Mouse (Mus musculus): ENCODE measurements at regions not wholly inside any gene's neighbourhood (a gene's known extent, or its start where the extent isn't known, plus 50 kb on each side); places are given as distances from the start of the nearest gene placed in this dataset.

DNA sequence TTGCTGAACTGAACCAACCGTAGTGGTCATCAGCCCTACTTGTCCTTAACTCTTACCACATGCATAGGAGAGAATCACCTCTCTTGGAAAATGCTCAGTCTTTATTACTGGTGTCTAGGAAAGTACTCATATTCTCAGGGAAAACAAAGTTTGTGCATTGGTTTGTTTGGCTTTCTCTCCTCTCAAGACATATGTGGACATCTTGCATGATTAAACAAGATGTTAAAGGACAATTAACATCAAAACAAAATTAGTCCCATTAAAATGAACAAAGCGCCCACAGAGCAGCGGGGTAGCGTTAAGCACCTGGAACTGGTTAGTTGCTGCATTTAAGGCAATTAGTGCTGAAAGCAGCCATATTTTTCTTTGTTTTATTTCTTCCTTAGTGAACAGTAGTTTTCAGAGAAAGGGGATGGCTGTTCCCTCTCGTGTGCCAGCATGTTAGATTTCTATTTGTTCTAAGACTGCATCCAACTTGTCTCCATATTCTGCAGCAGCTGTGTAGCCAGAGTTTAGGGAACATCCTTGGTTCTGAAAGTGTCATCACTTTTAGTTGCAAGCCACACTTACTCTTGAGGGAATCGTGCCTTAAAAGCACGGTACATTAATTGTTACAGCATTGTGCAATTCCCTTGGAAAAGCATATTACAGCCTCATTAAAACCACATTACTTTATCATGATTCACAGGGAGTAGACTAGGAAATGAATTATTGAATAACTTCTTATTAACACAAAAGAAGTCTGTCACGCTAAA lies 137.7 kb downstream of the Ube2u start:
- no peak for DNase-seq

DNA sequence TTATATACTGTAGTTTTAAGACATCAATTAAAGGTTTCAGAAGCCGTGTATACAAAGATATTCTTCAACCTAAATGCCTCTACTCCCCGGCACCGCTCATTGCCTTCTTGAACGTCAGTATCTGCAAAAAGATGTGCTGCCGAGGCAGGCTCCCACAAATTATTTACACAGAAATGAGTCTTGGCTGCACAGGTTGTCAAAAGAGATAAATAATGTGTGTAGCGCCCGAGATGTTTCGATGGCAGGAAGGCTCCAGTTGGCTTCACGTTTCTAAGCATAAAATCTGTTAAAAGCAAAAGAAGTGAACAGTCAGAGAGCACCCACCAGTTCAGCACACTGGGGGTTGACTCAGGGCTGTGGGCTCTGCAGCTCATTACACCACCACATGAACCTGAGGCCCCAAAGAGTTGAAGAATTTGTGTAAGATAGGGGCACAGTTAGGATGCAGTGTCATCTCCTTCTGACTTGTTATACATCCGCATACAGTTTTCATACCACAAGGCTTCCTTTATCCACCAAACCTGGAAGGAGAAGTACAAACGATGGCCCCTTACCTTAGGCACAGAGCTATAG lies 138.4 kb downstream of the Ube2u start:
- no peak for DNase-seq

DNA sequence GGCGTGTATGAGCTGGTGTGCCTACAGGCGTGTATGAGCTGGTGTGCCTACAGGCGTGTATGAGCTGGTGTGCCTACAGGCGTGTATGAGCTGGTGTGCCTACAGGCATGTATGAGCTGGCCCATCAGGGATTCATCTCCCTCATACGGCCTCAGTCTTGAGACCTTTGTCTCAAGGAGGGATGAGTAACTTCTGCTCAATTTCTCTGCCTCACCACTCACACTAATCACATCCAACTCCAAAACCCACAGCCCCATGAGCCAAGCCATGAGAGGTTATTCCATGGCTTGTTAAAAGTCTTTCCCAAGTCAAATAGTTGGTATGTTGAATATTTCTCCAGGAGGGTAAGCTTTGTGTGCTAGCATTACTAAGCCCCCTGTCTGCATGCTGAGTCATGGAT lies 146.0 kb downstream of the Ube2u start:
- DNase-seq, result no peak

DNA sequence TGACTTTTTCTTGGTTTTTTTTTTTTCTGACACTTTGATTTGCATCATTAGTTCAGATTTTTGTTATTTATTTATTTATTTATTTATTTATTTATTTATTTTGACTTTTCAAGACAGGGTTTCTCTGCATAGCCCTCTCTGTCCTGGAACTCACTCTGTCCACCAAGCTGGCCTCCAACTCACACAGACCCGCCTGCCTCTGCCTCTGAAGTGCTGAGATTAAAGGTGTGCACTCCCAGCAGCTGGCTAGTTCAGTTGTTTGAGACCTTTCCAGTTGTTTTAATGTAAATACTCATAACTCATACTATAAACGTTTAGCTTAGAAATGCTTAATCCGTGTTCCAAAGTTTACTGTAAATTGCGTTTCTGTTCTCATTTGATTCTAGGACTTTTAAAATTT lies 147.9 kb downstream of the Ube2u start:
- DNase-seq, result no peak

DNA sequence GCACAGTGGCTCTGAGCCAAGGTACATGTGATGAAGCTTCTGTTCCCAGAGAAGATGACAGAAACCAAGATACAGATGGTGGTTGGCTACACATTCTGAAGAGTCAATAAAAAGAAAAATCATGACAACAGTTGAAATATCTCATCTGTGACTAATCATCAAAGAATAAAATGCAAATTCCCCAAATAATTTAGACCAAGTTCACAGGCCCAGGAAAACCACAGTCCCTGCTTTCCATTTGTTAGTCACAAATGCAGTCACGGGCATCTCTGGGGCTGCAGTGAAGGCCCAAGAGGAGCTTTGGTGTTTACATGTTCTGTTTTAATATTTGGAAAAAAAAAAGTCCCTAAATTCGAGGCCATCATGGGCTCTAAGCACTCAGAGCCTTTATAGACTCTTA lies 142.1 kb upstream of the Cachd1 start:
- DNase-seq, result no peak

DNA sequence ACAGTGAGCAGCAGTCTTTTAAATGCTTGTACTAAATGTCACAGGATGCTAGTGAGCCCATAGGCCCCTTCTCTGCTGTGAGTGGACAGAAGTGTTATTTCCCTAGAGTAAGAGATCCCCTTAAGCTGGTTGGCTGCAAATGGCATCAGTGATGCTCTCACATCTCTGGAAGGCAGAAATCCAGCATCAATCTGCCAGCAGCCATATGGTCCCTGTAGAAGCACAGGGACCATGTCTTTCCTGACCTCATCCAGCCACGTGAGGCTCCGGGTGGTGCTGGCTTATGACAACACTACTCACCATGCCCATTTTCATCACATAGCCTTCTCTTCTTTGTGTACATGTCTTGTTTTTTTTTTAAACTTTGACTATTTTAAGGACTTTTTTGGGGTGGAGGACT lies 138.9 kb upstream of the Cachd1 start:
- DNase-seq, result no peak

DNA sequence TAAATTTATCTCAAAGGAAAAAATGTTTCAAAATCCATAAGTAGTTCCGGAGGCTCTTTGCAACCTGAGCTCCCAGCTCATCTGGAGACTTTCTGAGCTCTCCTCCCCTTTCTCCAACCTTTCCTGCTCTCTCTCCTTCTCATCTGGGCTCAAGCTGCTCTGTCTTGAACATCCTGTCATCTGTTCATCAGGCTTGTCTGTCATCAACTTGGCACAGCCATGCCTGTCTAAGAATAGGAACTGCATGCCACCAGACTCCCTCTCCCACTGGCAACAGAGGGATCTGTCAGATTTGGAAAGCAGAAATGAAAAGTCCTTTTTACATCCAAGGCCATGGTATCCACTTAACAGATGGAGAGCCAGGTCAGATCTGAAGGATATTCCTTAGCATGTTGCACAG lies 115.3 kb upstream of the Cachd1 start:
- DNase-seq, result no peak

DNA sequence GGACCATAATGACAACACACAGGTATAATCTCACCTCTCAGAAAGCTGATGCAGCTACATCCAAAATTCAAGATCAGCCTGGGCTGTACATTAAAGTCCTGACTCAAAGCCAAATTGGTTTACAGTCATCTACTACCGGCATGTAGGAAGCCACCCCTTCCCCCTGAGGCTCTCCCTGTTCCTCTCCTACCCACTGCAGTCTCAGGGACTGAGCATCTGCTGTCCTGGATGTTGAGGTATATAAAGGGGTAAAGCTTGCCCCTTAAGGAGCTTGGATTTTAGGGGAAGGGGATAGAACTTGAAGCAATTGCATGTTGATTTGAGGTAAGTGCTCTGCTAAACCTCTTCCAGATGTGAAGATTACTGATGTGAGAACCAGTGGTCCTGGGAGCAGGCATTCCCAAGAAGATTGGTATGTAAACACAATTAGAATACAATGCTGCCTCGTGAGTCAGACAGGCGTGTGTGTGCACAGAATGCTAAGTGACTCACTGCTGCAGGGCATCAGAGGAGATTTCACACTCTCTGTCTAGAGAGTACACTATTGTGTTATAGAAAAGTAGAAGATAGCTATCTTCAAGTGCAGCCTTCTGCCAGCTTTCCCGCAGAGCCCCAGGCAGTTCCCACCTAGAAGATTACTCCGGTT lies 111.7 kb upstream of the Cachd1 start:
- DNase-seq, result no peak

DNA sequence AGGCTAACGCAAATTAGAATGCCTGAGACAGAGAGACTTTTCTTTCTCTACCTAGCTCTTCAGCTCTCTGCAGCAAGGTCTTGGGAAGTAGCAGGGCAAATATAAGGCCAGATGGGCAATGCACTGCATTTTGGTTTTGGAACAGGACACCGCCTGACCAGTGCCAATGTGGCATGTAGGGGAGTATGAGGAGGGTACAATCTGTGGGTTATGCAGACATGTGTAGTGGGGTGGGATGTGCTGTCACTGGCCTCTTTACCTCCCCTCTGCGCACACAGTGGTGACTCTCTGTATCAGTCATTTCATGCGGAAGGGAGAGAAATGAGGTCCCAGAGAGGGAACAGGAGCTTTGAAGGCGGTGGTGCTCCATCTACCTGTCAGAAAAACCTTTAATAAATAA lies 105.9 kb upstream of the Cachd1 start:
- no peak for DNase-seq

DNA sequence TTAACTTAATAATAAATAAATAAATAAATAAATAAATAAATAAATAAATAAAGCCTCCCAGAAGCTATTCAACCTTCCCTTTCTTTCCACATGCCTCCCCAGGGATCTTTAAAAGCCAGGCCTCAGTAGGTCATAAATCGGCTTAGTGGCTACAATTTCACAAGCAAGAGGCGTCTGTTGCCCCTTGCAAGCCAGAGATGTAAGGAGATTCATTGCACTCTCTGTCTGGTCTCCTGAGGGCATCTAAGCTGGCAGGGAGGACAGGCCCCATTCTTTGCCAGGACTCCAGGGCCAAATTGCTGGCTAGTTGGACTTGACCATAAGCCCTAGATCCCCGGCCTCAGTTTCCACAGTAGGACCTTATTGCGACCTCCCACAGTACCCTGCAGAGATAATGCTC lies 101.6 kb upstream of the Cachd1 start:
- DNase-seq, result peak; percentile 21

DNA sequence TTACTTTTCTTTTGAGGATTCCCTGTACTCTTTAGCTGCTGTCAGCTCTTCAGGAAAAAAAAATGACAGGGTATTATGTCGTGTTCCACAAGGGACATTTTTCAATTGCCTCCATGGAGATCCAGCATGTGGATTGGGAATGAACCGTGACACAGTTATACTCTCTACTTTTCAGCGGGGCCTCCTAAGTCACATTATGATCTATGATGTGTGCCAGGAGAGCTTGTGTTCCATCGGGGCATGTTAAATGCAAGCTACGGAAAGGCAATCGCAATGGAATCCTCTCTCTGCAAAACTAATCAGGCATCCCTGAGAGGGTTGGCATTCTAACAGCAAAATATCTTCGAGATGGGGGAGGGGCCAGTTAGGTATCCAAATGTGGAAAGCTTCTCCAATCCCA lies 92.7 kb upstream of the Cachd1 start:
- no peak for DNase-seq

DNA sequence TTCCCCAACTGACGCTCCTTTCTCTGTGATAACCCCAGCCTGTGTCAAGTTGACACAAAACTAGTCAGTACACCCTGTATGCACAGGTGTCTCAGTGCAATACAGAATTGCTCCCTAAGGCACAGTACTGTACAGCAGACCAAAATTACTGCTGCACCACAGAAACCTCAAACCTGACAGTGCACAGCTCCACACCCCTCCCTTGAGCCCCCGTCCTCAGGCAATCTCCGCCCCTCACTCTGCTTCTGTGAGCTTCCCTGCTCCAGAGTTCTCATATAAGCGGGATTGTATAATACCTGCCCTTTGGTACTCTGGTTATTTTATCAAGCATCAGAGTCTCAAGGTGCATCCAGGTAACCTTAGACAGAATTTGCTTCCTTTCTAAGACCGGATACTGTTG lies 76.5 kb upstream of the Cachd1 start:
- no peak for DNase-seq

DNA sequence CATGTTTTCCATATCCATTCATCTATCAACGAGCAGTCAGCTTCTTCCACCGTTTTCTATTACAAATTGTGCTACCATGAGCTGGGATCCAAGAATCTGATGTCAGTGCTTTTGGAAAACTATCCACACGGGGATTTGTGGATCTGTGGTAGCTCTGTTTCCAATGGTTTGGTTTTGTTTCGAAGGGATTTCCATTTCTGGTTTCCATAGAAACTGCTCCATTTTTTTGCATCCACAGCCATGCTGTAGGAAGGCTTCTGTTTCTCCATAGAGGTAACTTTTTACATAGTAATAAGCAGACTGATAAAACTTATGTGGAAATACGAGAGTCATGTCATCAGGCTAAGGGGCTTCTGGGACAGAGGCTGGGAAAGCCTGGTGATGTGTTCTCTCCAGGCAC lies 76.1 kb upstream of the Cachd1 start:
- no peak for DNase-seq

DNA sequence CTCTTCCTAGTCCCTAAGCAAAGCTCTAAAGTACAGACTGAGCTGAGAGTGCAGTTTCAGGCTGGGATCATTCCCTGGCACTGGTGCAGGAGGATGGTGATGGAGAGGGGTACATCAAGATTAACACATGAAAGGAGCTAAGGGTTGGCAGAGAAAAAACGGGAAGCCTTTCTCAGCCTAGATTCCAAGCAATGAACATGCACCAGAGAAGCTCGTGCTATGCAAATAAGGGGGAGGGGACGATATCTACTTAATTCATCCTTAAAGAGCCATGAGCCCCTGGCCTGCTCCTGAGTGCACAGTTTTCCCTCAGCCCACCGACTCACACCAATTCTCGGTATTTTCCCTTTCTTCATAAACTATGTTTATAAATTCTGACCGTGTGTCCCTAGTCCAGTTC lies 70.5 kb upstream of the Cachd1 start:
- DNase-seq, result no peak

DNA sequence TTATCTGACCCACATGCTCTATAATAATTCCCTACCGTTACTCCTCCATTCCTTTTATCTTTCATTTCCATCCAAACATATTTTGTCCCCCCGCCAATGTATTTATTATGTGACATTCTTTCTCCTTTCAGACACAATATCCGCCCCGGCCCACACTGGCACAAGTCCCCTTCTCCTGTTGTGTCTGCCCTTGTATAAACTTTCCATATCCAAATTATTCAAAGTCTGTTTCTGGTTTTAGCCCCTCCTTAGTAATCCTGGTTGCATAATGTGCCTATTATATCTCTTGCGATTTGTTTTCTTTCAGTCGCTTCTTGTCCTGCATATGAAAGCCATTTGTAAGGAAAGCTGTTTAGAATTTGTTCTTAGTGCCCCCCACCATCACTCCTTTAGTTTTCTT lies 69.3 kb upstream of the Cachd1 start:
- DNase-seq, result no peak

DNA sequence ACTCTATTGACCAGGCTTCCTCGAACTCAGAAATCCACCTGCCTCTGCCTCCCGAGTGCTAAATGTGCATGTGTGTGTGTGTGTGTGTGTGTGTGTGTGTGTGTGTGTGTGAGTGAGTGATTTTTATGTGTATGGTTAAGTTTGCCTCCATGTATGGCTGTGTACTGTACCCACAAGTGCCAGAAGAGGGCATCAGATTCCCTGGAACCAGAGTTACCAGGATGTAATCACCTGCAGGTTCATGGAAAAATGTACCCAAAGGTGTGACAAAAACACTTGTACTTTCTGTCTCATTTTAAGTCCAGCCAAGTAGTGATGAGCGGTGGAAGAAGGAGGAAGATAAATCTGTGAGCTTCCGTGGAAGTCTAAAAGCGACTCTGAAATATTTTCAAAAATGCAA lies 68.2 kb upstream of the Cachd1 start:
- DNase-seq, result no peak

DNA sequence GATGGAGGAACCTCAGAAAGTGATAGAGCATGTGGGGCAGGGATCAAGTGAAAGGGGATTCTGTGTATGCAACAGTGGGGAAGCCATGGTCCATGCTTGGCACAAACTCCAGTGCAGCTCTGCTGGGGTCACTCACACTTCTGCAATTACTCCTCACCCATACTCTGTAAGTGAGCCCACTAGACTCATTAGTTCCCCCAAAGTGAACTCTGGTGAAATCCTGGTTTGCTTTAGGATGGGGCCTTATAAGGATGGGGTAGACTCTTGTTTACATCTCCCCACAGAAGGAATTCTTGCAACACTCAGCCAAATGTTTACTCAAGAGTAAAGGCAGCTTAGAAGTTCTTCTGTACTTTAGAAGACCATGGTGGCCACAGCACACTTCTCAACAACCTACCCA lies 62.2 kb upstream of the Cachd1 start:
- DNase-seq, result no peak

DNA sequence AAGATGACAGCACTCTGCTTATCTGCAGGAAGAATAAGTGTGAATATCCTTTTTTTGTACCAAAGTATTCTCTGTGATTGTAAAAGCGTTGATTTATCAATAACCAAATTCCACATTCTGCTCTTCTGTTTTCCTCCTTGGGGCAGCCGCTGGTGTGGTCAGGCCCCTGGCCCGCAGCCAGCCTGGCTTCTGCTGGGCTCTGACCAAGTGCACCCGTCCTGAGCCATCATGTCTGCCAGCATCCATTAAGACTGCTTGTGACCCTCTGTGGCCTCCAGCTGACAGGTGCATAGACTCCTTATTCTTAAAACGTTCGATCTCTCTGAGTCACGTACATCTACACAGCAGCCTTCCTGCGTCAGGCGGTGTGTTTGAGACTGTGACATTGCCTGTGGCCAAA lies 58.9 kb upstream of the Cachd1 start:
- DNase-seq, result no peak

DNA sequence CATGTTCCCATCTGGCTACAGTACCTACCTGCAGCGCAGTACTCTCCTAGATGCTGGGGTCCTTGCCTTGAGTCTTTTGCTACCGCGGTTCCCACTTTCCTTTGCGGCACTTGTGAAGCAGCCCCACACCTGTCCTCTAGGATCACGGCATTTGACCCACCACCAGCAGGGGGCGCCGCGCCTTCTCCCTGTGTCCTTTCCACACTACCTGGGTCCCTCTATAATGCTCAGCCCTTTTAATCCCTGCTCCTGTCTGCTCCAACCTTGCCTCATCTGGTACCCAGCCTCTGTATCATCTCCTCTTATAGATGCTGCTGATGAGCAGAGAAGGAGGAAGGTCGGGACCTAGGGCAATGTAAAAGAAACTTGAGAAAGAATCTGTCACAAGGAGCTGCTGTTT lies 53.9 kb upstream of the Cachd1 start:
- peak; percentile 55 for DNase-seq

DNA sequence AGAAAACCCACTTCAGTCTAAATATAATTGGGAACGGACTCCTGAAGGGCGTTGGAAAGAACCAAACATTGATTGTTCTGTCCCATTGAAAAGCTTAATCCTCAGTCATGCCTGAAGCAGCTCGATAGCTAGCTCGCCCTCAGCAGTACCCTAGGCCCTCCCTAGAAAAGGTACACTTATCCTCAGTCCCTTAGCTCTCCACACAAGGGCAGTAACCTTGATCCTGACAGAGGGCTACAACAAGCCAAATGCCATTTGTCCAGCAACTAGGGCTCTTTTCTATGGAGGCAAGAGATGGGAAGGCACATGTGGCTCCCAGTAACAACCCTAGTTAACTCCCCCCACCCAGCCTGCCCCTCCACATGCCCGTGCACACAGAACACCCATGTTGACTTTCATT lies 53.4 kb upstream of the Cachd1 start:
- no peak for DNase-seq

DNA sequence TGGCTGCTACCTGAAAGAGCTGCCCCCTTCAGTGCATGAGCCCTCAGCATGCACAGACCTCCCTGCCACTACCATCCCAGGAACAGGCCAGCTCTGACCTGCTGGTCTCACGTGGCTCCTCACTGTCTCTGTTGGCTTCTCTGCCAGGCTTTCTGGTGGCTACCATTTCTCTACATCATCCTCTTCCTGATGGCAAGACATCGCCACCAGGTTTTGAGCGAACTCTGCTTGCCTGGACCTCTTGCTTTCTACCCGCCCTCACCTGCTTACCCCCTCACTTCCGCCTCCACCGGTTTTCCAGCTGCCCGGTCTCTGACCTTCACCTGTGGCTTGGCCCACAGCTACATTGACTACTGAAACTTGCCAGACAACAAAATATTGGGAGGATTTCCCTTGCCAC lies 50.7 kb upstream of the Cachd1 start:
- DNase-seq, result no peak

DNA sequence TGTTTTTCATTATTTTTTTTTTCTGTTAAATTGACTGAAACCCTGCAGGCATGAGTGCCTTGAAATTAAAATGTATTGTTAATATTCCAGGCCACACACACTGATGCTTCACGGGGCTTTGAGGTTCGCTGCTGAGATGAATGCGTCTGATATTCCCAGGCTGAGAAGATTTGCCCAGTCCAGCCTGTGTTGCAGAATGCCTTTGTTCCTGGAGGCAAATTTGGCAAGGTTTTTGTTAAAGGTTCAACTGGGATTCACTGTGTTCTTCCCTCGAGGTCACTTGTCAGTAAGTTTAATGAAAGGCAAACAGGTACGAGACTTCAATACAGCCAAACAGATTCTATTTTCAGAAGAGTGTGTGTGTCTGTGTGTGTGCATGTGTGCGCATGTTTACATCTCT lies 50.0 kb upstream of the Cachd1 start:
- no peak for DNase-seq

Measured in adrenal gland, adult 2 months (tissue).